In genomic region chr8:44934850-44935497, GRCm38 (mm10) we compare ENCODE assay signal across 9 mouse cellular contexts. TPM values are rescaled to one million over a fixed set of nuclear protein-coding genes. Genes with fewer than 3 reads are reported as not detected.
A peak's percentile ranks its signal among the peaks of the same experiment; 100 is the strongest.
DNase-seq lines count a peak whose midpoint lies in the region; ATAC-seq and TF ChIP-seq lines count a peak whose summit lies in the region.
"Had no signal": no experiment of that assay in that cellular context is flagged by ENCODE, and none has a peak within 500 bp of the region (broad histone marks: within the 10 kb centered on the region; RNA-seq: fewer than 3 reads in every experiment).

Gene Fat1 (plus strand): TSS chr8:44935447.

- H3K79me2 ChIP-seq in liver, adult 2 months (ENCODE audit: control insufficient read depth, insufficient read depth, low read length) = peaks cover 3% of the 10 kb centered on the region; the same call in 1 of the 2 replicates

- H3K36me3 ChIP-seq in forebrain, embryonic 10.5 days (replicated peaks) = no peaks in the 10 kb centered on the region
- no peaks in the 10 kb centered on the region for H3K36me3 ChIP-seq in heart, embryonic 11.5 days (ENCODE audit: control insufficient read depth, insufficient read depth, low read length)
- no peaks in the 10 kb centered on the region for H3K36me3 ChIP-seq in kidney, embryonic 15.5 days
- no peaks in the 10 kb centered on the region for H3K36me3 ChIP-seq in liver, adult 2 months (ENCODE audit: control insufficient read depth, insufficient read depth, low read length)
- H3K36me3 ChIP-seq in neural tube, embryonic 12.5 days = no peaks in the 10 kb centered on the region
- H3K36me3 ChIP-seq: G1E had no signal

- H3K4me1 ChIP-seq in forebrain, embryonic 10.5 days = peaks cover 20% of the 10 kb centered on the region
- H3K4me1 ChIP-seq in heart, embryonic 11.5 days (ENCODE audit: control insufficient read depth, insufficient read depth, low read length) = peaks cover 4% of the 10 kb centered on the region
- peaks cover 14% of the 10 kb centered on the region for H3K4me1 ChIP-seq in kidney, embryonic 15.5 days
- H3K4me1 ChIP-seq in liver, adult 2 months (ENCODE audit: control insufficient read depth, insufficient read depth, low read length) = peaks cover 3% of the 10 kb centered on the region
- H3K4me1 ChIP-seq in neural tube, embryonic 12.5 days = no peaks in the 10 kb centered on the region

- peak within 1 kb of the TSS; percentile 96 for H3K27ac ChIP-seq in forebrain, embryonic 10.5 days
- H3K27ac ChIP-seq in heart, embryonic 11.5 days (ENCODE audit: low read depth, low read length) = peak within 1 kb of the TSS; percentile 90
- peak within 1 kb of the TSS; percentile 98 for H3K27ac ChIP-seq in kidney, embryonic 15.5 days
- H3K27ac ChIP-seq in liver, adult 2 months (replicated peaks; ENCODE audit: insufficient read depth, low read depth, low read length) = no peak within 1 kb of the TSS
- H3K27ac ChIP-seq in neural tube, embryonic 12.5 days = peak within 1 kb of the TSS; percentile 32; the same call in 1 of the 2 replicates

- peak; percentile 36; the same call in 1 of the 2 replicates for TF ChIP-seq CTCF in liver, adult 2 months (IDR thresholded peaks at IDR 0.05; ENCODE audit: low read depth, low read length)

- peak within 1 kb of the TSS; percentile 83 for H3K4me2 ChIP-seq in heart, embryonic 11.5 days
- H3K4me2 ChIP-seq in kidney, embryonic 15.5 days = peak within 1 kb of the TSS; percentile 86
- H3K4me2 ChIP-seq in neural tube, embryonic 12.5 days (replicated peaks) = peak within 1 kb of the TSS; percentile 82

- peak; percentile 66 for ATAC-seq in heart, embryonic 11.5 days (replicated peaks; ENCODE audit: insufficient number of reproducible peaks, low FRiP score, low TSS enrichment)
- ATAC-seq in kidney, embryonic 15.5 days (replicated peaks; ENCODE audit: low FRiP score) = peak; percentile 74
- peak; percentile 66 for ATAC-seq in neural tube, embryonic 12.5 days (ENCODE audit: low FRiP score, low read depth)

- H3K9me3 ChIP-seq in forebrain, embryonic 10.5 days = no peaks in the 10 kb centered on the region
- no peaks in the 10 kb centered on the region for H3K9me3 ChIP-seq in heart, embryonic 11.5 days (replicated peaks; ENCODE audit: control insufficient read depth, low read length)
- no peaks in the 10 kb centered on the region for H3K9me3 ChIP-seq in kidney, embryonic 15.5 days (replicated peaks)
- H3K9me3 ChIP-seq in neural tube, embryonic 12.5 days = no peaks in the 10 kb centered on the region

- WGBS in forebrain, embryonic 10.5 days = under 1% methylated on average over 49 of the region's 49 CpGs
- under 1% methylated on average over 42 of the region's 49 CpGs for WGBS in heart, embryonic 11.5 days (ENCODE audit: insufficient replicate concordance)
- WGBS in kidney, embryonic 15.5 days = under 1% methylated on average over 49 of the region's 49 CpGs
- under 1% methylated on average over 49 of the region's 49 CpGs for WGBS in liver, adult 2 months
- under 1% methylated on average over 49 of the region's 49 CpGs for WGBS in neural tube, embryonic 12.5 days

- H3K9ac ChIP-seq in heart, embryonic 11.5 days (ENCODE audit: low read depth, low read length) = peak within 1 kb of the TSS; percentile 84
- peak within 1 kb of the TSS; percentile 81 for H3K9ac ChIP-seq in kidney, embryonic 15.5 days
- peak within 1 kb of the TSS; percentile 44 for H3K9ac ChIP-seq in liver, adult 2 months (ENCODE audit: low read depth, low read length)
- peak within 1 kb of the TSS; percentile 27 for H3K9ac ChIP-seq in neural tube, embryonic 12.5 days

- 0 out of 2 replicates have a peak, but pooled peaks have one; percentile 25 for TF ChIP-seq POLR2A in liver, adult 2 months (IDR thresholded peaks at IDR 0.05; ENCODE audit: extremely low read depth, insufficient read depth, low read length)

- peak; percentile 97 for DNase-seq in 3134 (ENCODE audit: extremely low read depth, insufficient read length, low spot score)
- peak; percentile 90 for DNase-seq in brain, adult 2 months (ENCODE audit: low read depth, low spot score)
- DNase-seq in forebrain, embryonic 10.5 days (ENCODE audit: extremely low spot score, low spot score) = peak; percentile 91
- peak; percentile 55 for DNase-seq in liver, adult 2 months (ENCODE audit: extremely low read depth, low read depth, low spot score)
- peak; percentile 93 to 94 for DNase-seq in urinary bladder, adult 18-20 months (ENCODE audit: low spot score in 2 of 2)

- H3K27me3 ChIP-seq in forebrain, embryonic 10.5 days (ENCODE audit: poor library complexity, severe bottlenecking) = peaks cover 17% of the 10 kb centered on the region
- no peaks in the 10 kb centered on the region for H3K27me3 ChIP-seq in heart, embryonic 11.5 days (ENCODE audit: control insufficient read depth, insufficient read depth, low read length)
- no peaks in the 10 kb centered on the region for H3K27me3 ChIP-seq in kidney, embryonic 15.5 days
- no peaks in the 10 kb centered on the region for H3K27me3 ChIP-seq in liver, adult 2 months (ENCODE audit: control insufficient read depth, insufficient read depth, low read length)
- H3K27me3 ChIP-seq in neural tube, embryonic 12.5 days (replicated peaks) = no peaks in the 10 kb centered on the region

- peak within 1 kb of the TSS; percentile 81 for H3K4me3 ChIP-seq in forebrain, embryonic 10.5 days
- peak within 1 kb of the TSS; percentile 72 for H3K4me3 ChIP-seq in heart, embryonic 11.5 days (ENCODE audit: low read depth, low read length)
- peak within 1 kb of the TSS; percentile 83 for H3K4me3 ChIP-seq in kidney, embryonic 15.5 days (replicated peaks)
- peak within 1 kb of the TSS; percentile 52 for H3K4me3 ChIP-seq in liver, adult 2 months (ENCODE audit: insufficient read depth, low read depth, low read length)
- H3K4me3 ChIP-seq in neural tube, embryonic 12.5 days = peak within 1 kb of the TSS; percentile 62

RNA-seq across cellular contexts. Expression of gene Fat1, which starts in this region (rescaled TPM):
- 20.3 and 20.5 TPM in 2 replicates for polyA plus RNA-seq in forebrain, embryonic 10.5 days (2016; fragmentation: Nextera tagmentation; extraction: Ambion mirVana)
- 20.2 and 23.7 TPM in 2 replicates for polyA plus RNA-seq in heart, embryonic 11.5 days (2014; fragmentation: Nextera tagmentation; extraction: Ambion mirVana)
- 21.3 and 21.9 TPM in 2 replicates for polyA plus RNA-seq in kidney, embryonic 15.5 days (2015; fragmentation: Nextera tagmentation; extraction: Ambion mirVana)
- total RNA-seq in liver, adult 2 months (2014; rRNA removed) = 8.9 and 11.3 TPM in 2 replicates
- polyA plus RNA-seq in liver, adult 2 months (2012; rRNA removed) = 8.7 and 9.6 TPM in 2 replicates
- polyA plus RNA-seq in neural tube, embryonic 12.5 days (2016; fragmentation: Nextera tagmentation; extraction: Ambion mirVana) = 11.7 and 11.9 TPM in 2 replicates
- polyA plus RNA-seq: G1E had no signal

Comparison
In these comparisons a context has a peak if more than half of its experiments do, and no peak if none do; other contexts are left out.
1. H3K9ac ChIP-seq: peak in every context shown above with its lines; median percentile 84 in heart, embryonic 11.5 days; 81 in kidney, embryonic 15.5 days; 44 in liver, adult 2 months; 27 in neural tube, embryonic 12.5 days.